Mouse (Mus musculus) liver, embryonic 18 days (tissue): ENCODE measurements around the gene 1700067P10Rik. TPM values are rescaled to one million over a fixed set of nuclear protein-coding genes. Genes with fewer than 3 reads are reported as not detected.

Source experiments
- polyA plus RNA-seq: library from polyadenylated mRNA; depleted of rRNA; stranded (reverse); fragments of >200 nt; gene quantifications from 2 replicates; pipeline ENCODE4 v1.2.3, GENCODE M21; 2012; rRNA removed

The 1700067P10Rik gene
- polyA plus RNA-seq: not detected in 2 replicates

DNA sequence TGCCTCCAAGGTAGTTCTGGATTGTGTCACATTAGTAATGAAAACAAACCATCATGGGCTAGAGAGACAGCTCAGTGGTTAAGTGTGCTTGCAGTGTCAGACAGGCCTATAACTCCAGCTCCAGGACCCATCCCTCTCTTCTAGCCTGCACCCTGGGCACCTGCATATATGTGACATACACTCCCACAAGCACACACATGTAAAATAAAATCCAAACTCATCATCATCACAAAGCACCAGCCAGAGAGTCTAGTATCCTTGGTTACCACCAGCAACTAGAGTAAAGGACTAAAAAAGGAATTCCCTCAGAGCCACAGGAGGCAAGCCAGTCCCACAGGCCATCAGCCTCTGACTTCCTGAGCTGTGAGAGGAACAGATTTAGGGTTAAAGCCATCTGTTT lies at the start of gene 1700067P10Rik:
TSS of gene 1700067P10Rik (plus strand) at position 301 of the 400 bp plus-strand sequence.

Other genes starting within 250 kb of the 1700067P10Rik start
- gene Foxp4, start 164.7 kb upstream of the 1700067P10Rik start, polyA plus RNA-seq: 11.5 and 15.7 TPM in 2 replicates
- not detected in 2 replicates for gene 1700122O11Rik, start 51.0 kb upstream of the 1700067P10Rik start, polyA plus RNA-seq
- gene 9830107B12Rik, start 56.9 kb downstream of the 1700067P10Rik start, polyA plus RNA-seq: 1.7 and 1.9 TPM in 2 replicates
- 2.3 and 2.5 TPM in 2 replicates for gene A530064D06Rik, start 78.0 kb downstream of the 1700067P10Rik start, polyA plus RNA-seq
- 2.1 and 2.2 TPM in 2 replicates for gene Trem1, start 143.4 kb downstream of the 1700067P10Rik start, polyA plus RNA-seq
- gene Trem3, start 158.5 kb downstream of the 1700067P10Rik start, polyA plus RNA-seq: 10.2 and 13.5 TPM in 2 replicates
- 5.0 and 5.5 TPM in 2 replicates for gene Treml4, start 175.0 kb downstream of the 1700067P10Rik start, polyA plus RNA-seq
- 10.6 and 13.2 TPM in 2 replicates for gene Treml2, start 210.2 kb downstream of the 1700067P10Rik start, polyA plus RNA-seq
- 7.3 and 7.8 TPM in 2 replicates for gene B430306N03Rik, start 226.8 kb downstream of the 1700067P10Rik start, polyA plus RNA-seq